Mouse (Mus musculus) neural tube, embryonic 13.5 days (tissue): ENCODE data around the gene Espnl. TPM values are rescaled to one million over a fixed set of nuclear protein-coding genes. Genes with fewer than 3 reads are reported as not detected.

Experiments used
- ATAC-seq: fragments of 200-750 bp; cut with Nextera tagmentation; 2 replicates; pipeline ENCODE4 v1.8.0; 2017; ENCODE audit warnings: low read depth, mild to moderate bottlenecking, moderate TSS enrichment, moderate library complexity
- H3K27ac ChIP-seq: fragments of 300-500 bp; sonication (generic); replicated peaks from 2 replicates; pipeline ENCODE4 v1.5.1; 2015; ENCODE audit warnings: moderate library complexity, mild to moderate bottlenecking, inconsistent platforms
- H3K27me3 ChIP-seq: fragments of 300-500 bp; sonication (generic); 2 replicates; pipeline ENCODE4 v1.6.1; 2015; ENCODE audit warnings: mild to moderate bottlenecking, inconsistent platforms
- H3K36me3 ChIP-seq: fragments of 300-500 bp; sonication (generic); 2 replicates; pipeline ENCODE4 v1.6.1; 2015; ENCODE audit warnings: mild to moderate bottlenecking, inconsistent platforms
- H3K4me1 ChIP-seq: fragments of 300-500 bp; sonication (generic); replicated peaks from 2 replicates; pipeline ENCODE4 v1.6.1; 2015; ENCODE audit warnings: inconsistent platforms
- H3K4me2 ChIP-seq: fragments of 300-500 bp; sonication (generic); 2 replicates; pipeline ENCODE4 v1.6.1; 2015; ENCODE audit warnings: inconsistent platforms, mild to moderate bottlenecking, moderate library complexity
- H3K4me3 ChIP-seq: fragments of 300-500 bp; sonication (generic); 2 replicates; pipeline ENCODE4 v1.5.1; 2015; ENCODE audit warnings: mild to moderate bottlenecking, inconsistent platforms
- H3K9ac ChIP-seq: fragments of 300-500 bp; sonication (generic); 2 replicates; pipeline ENCODE4 v1.6.1; 2015; ENCODE audit warnings: moderate library complexity, mild to moderate bottlenecking, inconsistent platforms
- H3K9me3 ChIP-seq: fragments of 300-500 bp; sonication (generic); 2 replicates; pipeline ENCODE4 v1.6.1; 2016; ENCODE audit warnings: inconsistent platforms
- WGBS: fragments of 180-500 bp; shearing (Covaris S2); methylation state at CpG from one replicate; pipeline ENCODE4 v1.1.7; 2015; 5-methylcytosine and 5-hydroxymethylcytosine counted together
- polyA plus RNA-seq: library from polyadenylated mRNA; unstranded; fragments of >200 nt; fragmentation: Nextera tagmentation; extraction: Ambion mirVana; gene quantifications from 2 replicates; pipeline ENCODE4 v1.2.1, GENCODE M21; 2015

Gene Espnl
- polyA plus RNA-seq = 0.06 and 0.24 TPM in 2 replicates

DNA sequence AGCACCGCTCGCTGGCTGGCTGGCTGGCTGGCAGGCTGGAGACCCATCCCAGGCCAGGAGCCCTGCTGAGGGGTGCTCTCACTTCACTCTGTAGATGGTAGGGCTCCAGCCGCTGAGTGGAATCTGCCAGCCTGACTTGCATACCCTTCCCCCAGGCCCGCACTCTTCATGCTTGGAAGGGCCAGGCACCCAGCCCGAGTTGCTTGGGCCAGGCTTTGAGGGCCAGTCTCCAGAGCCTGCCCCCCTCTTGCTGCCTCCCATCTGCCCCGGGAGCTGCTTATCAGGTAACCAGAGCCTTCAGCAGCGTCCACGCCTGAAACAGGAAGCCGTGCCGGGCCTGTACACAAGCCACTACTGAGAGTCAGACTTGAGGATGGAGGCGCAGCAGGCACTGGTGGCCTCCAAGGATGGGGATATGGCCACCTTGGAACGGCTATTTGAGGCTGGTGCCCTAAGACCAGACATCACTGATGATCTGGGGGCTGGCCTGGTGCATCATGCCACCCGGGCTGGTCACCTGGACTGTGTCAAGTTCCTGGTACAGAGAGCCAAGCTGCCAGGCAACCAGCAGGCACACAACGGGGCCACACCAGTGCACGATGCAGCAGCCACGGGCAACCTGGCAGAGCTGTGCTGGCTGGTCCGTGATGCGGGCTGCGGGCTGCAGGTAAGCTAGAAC lies at the start of gene Espnl:
Gene Espnl (plus strand): TSS at position 316 of the 679 bp plus-strand sequence.
- 79% methylated on average over 19 of the region's 19 CpGs for WGBS
- H3K9ac ChIP-seq = no peak within 1 kb of the TSS

DNA sequence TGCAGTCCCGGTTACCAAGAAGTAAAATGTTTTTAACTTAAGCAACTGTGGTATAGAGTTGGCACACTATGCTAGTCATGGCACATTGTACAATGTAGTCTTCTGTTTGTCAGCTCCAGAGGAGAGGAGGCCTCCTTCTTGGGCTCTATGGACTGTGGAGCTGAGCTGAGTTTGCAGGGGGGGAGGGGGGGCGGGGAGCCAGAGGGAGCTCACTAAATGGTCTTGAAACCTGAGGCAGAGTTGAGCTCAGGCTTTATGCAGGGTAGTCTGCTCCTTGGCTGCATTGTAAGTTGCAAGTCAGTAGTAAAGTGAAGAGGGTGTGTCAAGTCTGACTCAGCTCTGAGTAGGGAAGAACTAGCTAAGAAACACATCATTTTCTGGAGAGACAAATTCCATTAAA lies 49.6 kb upstream of the Espnl start:
- H3K4me2 ChIP-seq = no peak overlapping the region
- WGBS = 94% methylated on average over 2 of the region's 2 CpGs
- peaks cover 30% of the 10 kb centered on the region for H3K36me3 ChIP-seq
- H3K27ac ChIP-seq = no peak overlapping the region
- no peaks in the 10 kb centered on the region for H3K4me1 ChIP-seq
- H3K27me3 ChIP-seq = no peaks in the 10 kb centered on the region
- no peak for ATAC-seq
- H3K9ac ChIP-seq = no peak overlapping the region
- H3K4me3 ChIP-seq = no peak overlapping the region
- no peaks in the 10 kb centered on the region for H3K9me3 ChIP-seq

More for the DNA sequence above, at the start of gene Espnl:
- Histone ChIP-seq H3K36me3 (no peaks in the 10 kb centered on the region), H3K27me3 (no peaks in the 10 kb centered on the region), H3K27ac (no peak within 1 kb of the TSS), H3K9me3 (no peaks in the 10 kb centered on the region), H3K4me2 (no peak within 1 kb of the TSS), H3K4me1 (no peaks in the 10 kb centered on the region), H3K4me3 (no peak within 1 kb of the TSS)
- no peak for ATAC-seq

- ATAC-seq = no peak
- Histone ChIP-seq H3K4me1 (no peaks in the 10 kb centered on the region), H3K9me3 (no peaks in the 10 kb centered on the region), H3K4me3 (no peak overlapping the region), H3K27me3 (no peaks in the 10 kb centered on the region), H3K36me3 (peaks cover 66% of the 10 kb centered on the region), H3K9ac (no peak overlapping the region), H3K27ac (no peak overlapping the region), H3K4me2 (no peak overlapping the region)
- 92% methylated on average over 4 of the region's 4 CpGs for WGBS
Measured at GRCm38 (mm10) chr1:91276581-91276980, 45.3 kb upstream of the Espnl start.

- WGBS = 98% methylated on average over 2 of the region's 2 CpGs
Measured at GRCm38 (mm10) chr1:91277480-91277879, 44.4 kb upstream of the Espnl start.

DNA sequence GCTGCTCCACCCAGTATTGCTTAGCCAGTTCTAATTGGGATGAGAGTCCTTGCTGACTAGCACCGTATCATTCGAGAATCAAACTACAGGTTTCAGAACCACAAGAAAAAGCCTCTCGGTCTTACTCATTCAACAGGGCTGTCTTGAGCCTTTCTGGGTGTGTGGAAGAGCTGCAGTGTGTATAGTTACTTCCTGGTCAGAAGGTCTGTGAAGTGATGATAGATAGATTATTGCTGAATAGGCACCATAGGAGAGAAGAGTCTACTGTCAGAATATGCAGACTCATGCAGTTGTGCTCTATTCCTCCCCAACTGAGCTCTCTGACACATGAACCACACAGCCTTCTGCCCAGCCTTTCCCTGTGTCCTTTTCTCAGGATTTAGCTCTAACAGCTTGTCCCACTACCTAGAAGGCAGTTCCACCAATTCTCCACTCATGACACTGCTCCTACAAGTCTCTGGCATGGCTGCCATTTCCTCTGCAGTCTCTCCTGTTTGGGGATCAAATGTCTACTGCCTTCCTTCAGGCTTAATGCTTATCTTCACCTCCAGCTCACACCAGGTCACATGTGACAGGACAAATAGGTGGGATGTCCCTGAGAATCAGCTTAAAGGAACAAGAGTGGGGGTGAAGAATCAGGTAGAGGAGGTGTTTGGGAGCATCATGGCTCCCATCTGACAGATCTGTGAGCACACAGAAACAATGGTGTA lies 43.3 kb upstream of the Espnl start:
- H3K36me3 ChIP-seq = peaks cover 69% of the 10 kb centered on the region
- no peak overlapping the region for H3K4me2 ChIP-seq
- no peaks in the 10 kb centered on the region for H3K27me3 ChIP-seq
- no peak for ATAC-seq
- H3K9ac ChIP-seq = no peak overlapping the region
- no peak overlapping the region for H3K4me3 ChIP-seq
- H3K27ac ChIP-seq = no peak overlapping the region
- H3K4me1 ChIP-seq = no peaks in the 10 kb centered on the region
- WGBS = 94% methylated on average over 3 of the region's 3 CpGs
- no peaks in the 10 kb centered on the region for H3K9me3 ChIP-seq

More at GRCm38 (mm10) chr1:91277480-91277879, 44.4 kb upstream of the Espnl start:
- Histone ChIP-seq H3K4me3 (no peak overlapping the region), H3K27ac (no peak overlapping the region), H3K4me2 (no peak overlapping the region), H3K9ac (no peak overlapping the region), H3K9me3 (no peaks in the 10 kb centered on the region), H3K4me1 (no peaks in the 10 kb centered on the region), H3K36me3 (peaks cover 69% of the 10 kb centered on the region), H3K27me3 (no peaks in the 10 kb centered on the region)
- no peak for ATAC-seq

GRCm38 (mm10) chr1:91279126-91279525 lies 42.7 kb upstream of the Espnl start:
- no peak for ATAC-seq
- Histone ChIP-seq H3K4me1 (no peaks in the 10 kb centered on the region), H3K9ac (no peak overlapping the region), H3K9me3 (no peaks in the 10 kb centered on the region), H3K4me2 (no peak overlapping the region), H3K27me3 (no peaks in the 10 kb centered on the region), H3K27ac (no peak overlapping the region), H3K36me3 (peaks cover 68% of the 10 kb centered on the region), H3K4me3 (no peak overlapping the region)
- WGBS = 87% methylated on average over 1 of the region's 1 CpGs

DNA sequence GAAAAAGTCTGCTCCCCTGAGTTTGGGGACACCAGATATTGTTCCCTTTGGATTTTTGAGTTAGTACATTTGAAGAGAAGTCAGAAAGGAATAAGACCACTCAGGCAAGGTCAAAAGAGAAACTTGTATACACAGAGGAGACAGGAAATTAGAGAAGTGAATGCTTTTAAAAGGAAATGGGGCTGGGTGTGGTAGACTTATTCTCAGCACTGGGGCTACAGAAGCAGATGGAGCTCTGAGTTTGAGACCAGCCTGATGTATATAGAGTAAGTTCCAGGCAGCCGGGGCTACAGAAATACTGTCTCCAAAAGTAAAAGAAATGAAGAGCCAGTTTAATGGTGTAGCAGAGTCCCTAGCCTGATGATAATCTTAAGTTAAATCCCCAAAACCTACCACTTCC lies 39.3 kb upstream of the Espnl start:
- H3K4me3 ChIP-seq = no peak overlapping the region
- no peak overlapping the region for H3K4me2 ChIP-seq
- peaks cover 76% of the 10 kb centered on the region for H3K36me3 ChIP-seq
- H3K9me3 ChIP-seq = no peaks in the 10 kb centered on the region
- ATAC-seq = no peak
- 90% methylated on average over 1 of the region's 1 CpGs for whole genome bisulfite sequencing
- H3K27me3 ChIP-seq = no peaks in the 10 kb centered on the region
- H3K4me1 ChIP-seq = no peaks in the 10 kb centered on the region
- no peak overlapping the region for H3K27ac ChIP-seq
- H3K9ac ChIP-seq = no peak overlapping the region

GRCm38 (mm10) chr1:91289375-91289774 lies 32.5 kb upstream of the Espnl start:
- Histone ChIP-seq H3K27ac (no peak overlapping the region), H3K27me3 (no peaks in the 10 kb centered on the region), H3K36me3 (peaks cover 65% of the 10 kb centered on the region), H3K4me3 (no peak overlapping the region), H3K9ac (no peak overlapping the region), H3K4me1 (no peaks in the 10 kb centered on the region), H3K4me2 (no peak overlapping the region), H3K9me3 (no peaks in the 10 kb centered on the region)
- no peak for ATAC-seq
- 92% methylated on average over 1 of the region's 1 CpGs for WGBS

DNA sequence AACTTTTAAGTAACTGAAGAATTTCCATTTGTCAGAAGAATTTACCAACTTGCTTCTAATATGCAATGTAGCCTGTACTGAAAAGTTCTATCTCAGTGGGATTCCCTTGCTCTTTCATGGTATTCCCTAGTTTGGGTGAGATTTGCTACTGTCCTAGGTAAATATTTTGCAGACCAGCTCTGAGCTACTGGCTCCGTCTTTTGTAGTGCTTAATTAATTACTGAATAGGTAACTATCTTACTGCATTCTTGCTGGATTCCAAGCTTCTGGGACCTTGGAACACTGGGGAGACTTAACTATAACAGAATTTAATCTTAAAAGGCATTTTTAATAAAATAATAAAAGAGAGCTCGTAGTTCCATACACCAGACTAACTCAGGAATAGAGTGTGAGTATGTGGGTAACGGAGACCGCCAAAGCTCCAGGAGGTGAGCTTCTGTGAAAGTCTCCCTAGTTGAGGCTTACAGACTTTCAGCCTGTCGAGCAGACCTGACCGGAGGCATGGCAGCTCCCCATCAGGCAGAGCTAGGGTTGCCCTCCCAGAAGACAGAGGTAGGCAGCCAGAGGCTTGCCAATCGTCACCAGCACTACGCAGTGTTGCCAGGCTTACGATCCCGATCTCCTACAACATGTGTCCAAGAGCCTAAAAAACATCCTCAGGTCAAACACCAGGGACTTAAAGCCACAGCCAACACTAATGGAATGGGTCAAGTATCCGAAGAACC lies 29.6 kb upstream of the Espnl start:
- H3K4me1 ChIP-seq = no peaks in the 10 kb centered on the region
- H3K27ac ChIP-seq = no peak overlapping the region
- ATAC-seq = no peak
- no peaks in the 10 kb centered on the region for H3K27me3 ChIP-seq
- 95% methylated on average over 11 of the region's 11 CpGs for WGBS
- H3K9ac ChIP-seq = no peak overlapping the region
- peaks cover 37% of the 10 kb centered on the region for H3K36me3 ChIP-seq
- H3K9me3 ChIP-seq = no peaks in the 10 kb centered on the region
- no peak overlapping the region for H3K4me2 ChIP-seq
- H3K4me3 ChIP-seq = no peak overlapping the region

GRCm38 (mm10) chr1:91295544-91295943 lies 26.3 kb upstream of the Espnl start:
- H3K9me3 ChIP-seq = no peaks in the 10 kb centered on the region
- H3K4me1 ChIP-seq = peaks cover 18% of the 10 kb centered on the region
- WGBS = 95% methylated on average over 6 of the region's 6 CpGs
- H3K4me3 ChIP-seq = no peak overlapping the region
- ATAC-seq = no peak
- peaks cover 7% of the 10 kb centered on the region; the same call in 1 of the 2 replicates for H3K36me3 ChIP-seq
- H3K27me3 ChIP-seq = no peaks in the 10 kb centered on the region
- no peak overlapping the region for H3K9ac ChIP-seq
- no peak overlapping the region for H3K27ac ChIP-seq
- no peak overlapping the region for H3K4me2 ChIP-seq

- H3K4me3 ChIP-seq = peak within 1 kb of the TSS; percentile 62
- peaks cover under 1% of the 10 kb centered on the region; the same call in 1 of the 2 replicates for H3K36me3 ChIP-seq
- no peak within 1 kb of the TSS for H3K27ac ChIP-seq
- H3K9ac ChIP-seq = peak within 1 kb of the TSS; percentile 83
- H3K9me3 ChIP-seq = no peaks in the 10 kb centered on the region
- ATAC-seq = peak; percentile 98
- peak within 1 kb of the TSS; percentile 70 for H3K4me2 ChIP-seq
- no peaks in the 10 kb centered on the region for H3K27me3 ChIP-seq
- peaks cover 18% of the 10 kb centered on the region for H3K4me1 ChIP-seq
- WGBS = under 1% methylated on average over 59 of the region's 65 CpGs
Measured at GRCm38 (mm10) chr1:91297799-91298744, 23.8 kb upstream of the Espnl start, which contains the start of gene Scly. Gene Scly, plus strand, starts transcription at chr1:91298338.
